Mouse (Mus musculus) macrophage (primary cell): ENCODE measurements around the gene Ap1s2. TPM values are rescaled to one million over a fixed set of nuclear protein-coding genes. Genes with fewer than 3 reads are reported as not detected.
A peak's percentile ranks its signal among the peaks of the same experiment; 100 is the strongest.

ENCODE experiments used
- H3K27ac ChIP-seq: fragments of 350-480 bp; formaldehyde crosslinking; 2 replicates; pipeline ENCODE4 v1.9.0; 2021
- H3K36me3 ChIP-seq: fragments of 350-480 bp; formaldehyde crosslinking; 2 replicates; pipeline ENCODE4 v1.9.0; 2021; ENCODE audit errors: inconsistent target
- H3K4me3 ChIP-seq: fragments of 350-480 bp; formaldehyde crosslinking; 2 replicates; pipeline ENCODE4 v1.9.0; 2021; ENCODE audit errors: inconsistent target
- H3K79me2 ChIP-seq: fragments of 350-480 bp; formaldehyde crosslinking; 2 replicates; pipeline ENCODE4 v1.9.0; 2021; ENCODE audit errors: inconsistent target
- WGBS: methylation state at CpG from one replicate; pipeline ENCODE4 v1.1.7; 2026; ENCODE audit warnings: inconsistent platforms; ENCODE audit not compliant: missing documents; 5-methylcytosine and 5-hydroxymethylcytosine counted together
- polyA plus RNA-seq: library from polyadenylated mRNA; stranded (reverse); fragments of 250-400 nt; gene quantifications from 3 replicates; pipeline ENCODE4 v1.2.4, GENCODE M21; 2018; ENCODE audit warnings: inconsistent platforms

Ap1s2 gene
- polyA plus RNA-seq, 1 experiment from 2014 or later: 153 TPM

- Histone ChIP-seq H3K36me3 (no peaks in the 10 kb centered on the region), H3K79me2 (peaks cover 11% of the 10 kb centered on the region; the same call in 1 of the 2 replicates), H3K27ac (peak overlapping the region; percentile 28; the same call in 1 of the 2 replicates), H3K4me3 (no peak overlapping the region)
Observed at GRCm38 (mm10) chrX:163929550-163929949, 20.7 kb downstream of the Ap1s2 start.

GRCm38 (mm10) chrX:163934731-163935130 lies 25.9 kb downstream of the Ap1s2 start:
- no peak overlapping the region for H3K4me3 ChIP-seq
- no peak overlapping the region for H3K27ac ChIP-seq
- no peaks in the 10 kb centered on the region; the same call in 1 of the 2 replicates for H3K36me3 ChIP-seq
- 91% methylated on average over 8 of the region's 8 CpGs for WGBS
- H3K79me2 ChIP-seq: no peaks in the 10 kb centered on the region

GRCm38 (mm10) chrX:163938587-163938986 lies 29.8 kb downstream of the Ap1s2 start:
- H3K4me3 ChIP-seq: no peak overlapping the region
- peaks cover 9% of the 10 kb centered on the region; the same call in 1 of the 2 replicates for H3K36me3 ChIP-seq
- H3K27ac ChIP-seq: no peak overlapping the region
- no peaks in the 10 kb centered on the region for H3K79me2 ChIP-seq
- whole genome bisulfite sequencing: 82% methylated on average over 6 of the region's 6 CpGs

- Histone ChIP-seq H3K4me3 (no peak overlapping the region), H3K79me2 (no peaks in the 10 kb centered on the region; the same call in 1 of the 2 replicates), H3K36me3 (peaks cover 21% of the 10 kb centered on the region; the same call in 1 of the 2 replicates), H3K27ac (no peak overlapping the region)
- WGBS: 100% methylated on average over 3 of the region's 3 CpGs
Observed at GRCm38 (mm10) chrX:163944381-163944780, 35.6 kb downstream of the Ap1s2 start.

GRCm38 (mm10) chrX:163951618-163952017 lies 42.8 kb downstream of the Ap1s2 start:
- WGBS: 17% methylated on average over 1 of the region's 1 CpGs

GRCm38 (mm10) chrX:163957381-163957780 lies 48.6 kb downstream of the Ap1s2 start:
- WGBS: 31% methylated on average over 12 of the region's 12 CpGs
- Histone ChIP-seq H3K27ac (peak overlapping the region; percentile 33), H3K79me2 (peaks cover 38% of the 10 kb centered on the region), H3K4me3 (peak overlapping the region; percentile 39), H3K36me3 (no peaks in the 10 kb centered on the region)

More at GRCm38 (mm10) chrX:163951618-163952017, 42.8 kb downstream of the Ap1s2 start:
- H3K79me2 ChIP-seq: peaks cover 13% of the 10 kb centered on the region
- no peak overlapping the region for H3K4me3 ChIP-seq
- peaks cover 6% of the 10 kb centered on the region; the same call in 1 of the 2 replicates for H3K36me3 ChIP-seq
- H3K27ac ChIP-seq: no peak overlapping the region

- Histone ChIP-seq H3K36me3 (no peaks in the 10 kb centered on the region), H3K27ac (peak overlapping the region; percentile 81)
- 20% methylated on average over 35 of the region's 67 CpGs for WGBS
Observed at GRCm38 (mm10) chrX:163957803-163958466, 49.1 kb downstream of the Ap1s2 start.

GRCm38 (mm10) chrX:163958467-163958875 lies 49.7 kb downstream of the Ap1s2 start, which contains the start of gene Zrsr2:
Gene Zrsr2 (minus strand): TSS chrX:163958661.
- peak within 1 kb of the TSS; percentile 39 for H3K4me3 ChIP-seq
- WGBS: 27% methylated on average over 26 of the region's 29 CpGs
- peaks cover 38% of the 10 kb centered on the region for H3K79me2 ChIP-seq
- H3K36me3 ChIP-seq: no peaks in the 10 kb centered on the region
- H3K27ac ChIP-seq: peak within 1 kb of the TSS; percentile 81

More at GRCm38 (mm10) chrX:163957803-163958466, 49.1 kb downstream of the Ap1s2 start:
- Histone ChIP-seq H3K79me2 (peaks cover 38% of the 10 kb centered on the region), H3K4me3 (peak overlapping the region; percentile 39)

- WGBS: 100% methylated on average over 1 of the region's 1 CpGs
- Histone ChIP-seq H3K27ac (no peak overlapping the region), H3K36me3 (no peaks in the 10 kb centered on the region), H3K79me2 (no peaks in the 10 kb centered on the region), H3K4me3 (no peak overlapping the region)
Observed at GRCm38 (mm10) chrX:163981092-163981491, 72.3 kb downstream of the Ap1s2 start.

GRCm38 (mm10) chrX:163981500-163981899 lies 72.7 kb downstream of the Ap1s2 start:
- 63% methylated on average over 4 of the region's 4 CpGs for WGBS
- no peaks in the 10 kb centered on the region for H3K79me2 ChIP-seq
- H3K4me3 ChIP-seq: no peak overlapping the region
- no peaks in the 10 kb centered on the region for H3K36me3 ChIP-seq
- H3K27ac ChIP-seq: no peak overlapping the region

GRCm38 (mm10) chrX:163982129-163982528 lies 73.3 kb downstream of the Ap1s2 start:
- H3K36me3 ChIP-seq: no peaks in the 10 kb centered on the region
- WGBS: 90% methylated on average over 4 of the region's 6 CpGs
- no peak overlapping the region for H3K27ac ChIP-seq
- H3K4me3 ChIP-seq: no peak overlapping the region
- H3K79me2 ChIP-seq: no peaks in the 10 kb centered on the region

Other genes with a start within 250 kb of the Ap1s2 start
- not detected in 3 replicates for gene Rnf138rt1, start 147.7 kb upstream of the Ap1s2 start, polyA plus RNA-seq
- 19.2 to 59.9 TPM (median 23.2 TPM) in 3 replicates for gene Zrsr2, start 49.6 kb downstream of the Ap1s2 start, polyA plus RNA-seq
- 0.48 to 1.1 TPM (median 0.67 TPM) in 3 replicates for gene Car5b, start 119.0 kb downstream of the Ap1s2 start, polyA plus RNA-seq
- 2.0 to 4.1 TPM (median 2.7 TPM) in 3 replicates for gene Siah1b, start 167.5 kb downstream of the Ap1s2 start, polyA plus RNA-seq
- not detected in 3 replicates for gene Cltrn, start 179.8 kb downstream of the Ap1s2 start, polyA plus RNA-seq
- gene Ace2, start 230.3 kb downstream of the Ap1s2 start, polyA plus RNA-seq: not detected in 3 replicates